Mouse (Mus musculus) C2C12 (cell line): ENCODE results near the gene Gm10644. TPM values are rescaled to one million over a fixed set of nuclear protein-coding genes. Genes with fewer than 3 reads are reported as not detected.
A peak's percentile ranks its signal among the peaks of the same experiment; 100 is the strongest.

Experiments used
- H3K27me3 ChIP-seq: one replicate; pipeline ENCODE4 v1.6.1; 2011; ENCODE audit not compliant: control insufficient read depth, insufficient read depth, insufficient read length
- H3K36me3 ChIP-seq: one replicate; pipeline ENCODE4 v1.6.1; 2011; ENCODE audit not compliant: control insufficient read depth, insufficient read depth
- H3K4me3 ChIP-seq: one replicate; pipeline ENCODE4 v1.5.1; 2011; ENCODE audit warnings: mild to moderate bottlenecking, control low read depth; ENCODE audit not compliant: poor library complexity, insufficient read depth, severe bottlenecking
- H3K79me2 ChIP-seq: one replicate; pipeline ENCODE4 v1.6.1; 2011; ENCODE audit not compliant: control insufficient read depth, insufficient read depth
- H3K79me3 ChIP-seq: one replicate; pipeline ENCODE4 v1.6.1; 2011; ENCODE audit warnings: low read depth, control low read depth
- H3ac ChIP-seq: one replicate; pipeline ENCODE3; 2011; ENCODE audit warnings: low read depth; ENCODE audit not compliant: control insufficient read depth, insufficient read length
- CEBPB ChIP-seq: IDR thresholded peaks from one replicate; pipeline ENCODE4 v1.6.1; 2011; ENCODE audit warnings: low read depth, mild to moderate bottlenecking, control low read depth, moderate library complexity
- CTCF ChIP-seq: IDR thresholded peaks from one replicate; pipeline ENCODE4 v1.5.1; 2011; ENCODE audit not compliant: control insufficient read depth, insufficient read depth, insufficient read length
- FOSL1 ChIP-seq: IDR thresholded peaks from one replicate; pipeline ENCODE4 v1.8.0; 2011; ENCODE audit warnings: mild to moderate bottlenecking, low read length; ENCODE audit not compliant: poor library complexity, insufficient read depth, severe bottlenecking
- MAX ChIP-seq: IDR thresholded peaks from one replicate; pipeline ENCODE4 v1.6.1; 2011; ENCODE audit warnings: mild to moderate bottlenecking, control low read depth
- MYOD1 ChIP-seq: IDR thresholded peaks from one replicate; pipeline ENCODE4 v1.6.1; 2011; ENCODE audit warnings: low read depth; ENCODE audit not compliant: control insufficient read depth, insufficient read length
- MYOG ChIP-seq: IDR thresholded peaks from one replicate; pipeline ENCODE4 v1.6.1; 2011; ENCODE audit not compliant: control insufficient read depth, insufficient read length; ENCODE audit errors: extremely low read depth
- USF1 ChIP-seq: IDR thresholded peaks from one replicate; pipeline ENCODE4 v1.6.1; 2011; ENCODE audit warnings: low read depth, mild to moderate bottlenecking, control low read depth, moderate library complexity
- polyA plus RNA-seq: library from polyadenylated mRNA; unstranded; fragments of >200 nt; fragmentation: generic; extraction: Trizol; gene quantifications from one replicate; pipeline ENCODE4 v1.2.1, GENCODE M21; 2012; ENCODE audit warnings: missing spikeins

Gm10644 gene
- polyA plus RNA-seq, 1 experiment = 0.08 TPM

GRCm38 (mm10) chr8:83909311-83909710, 45.7 kb downstream of the Gm10644 start:
- H3K4me3 ChIP-seq = no peak overlapping the region
- no peaks in the 10 kb centered on the region for H3K79me2 ChIP-seq
- no peaks in the 10 kb centered on the region for H3K27me3 ChIP-seq
- no peaks in the 10 kb centered on the region for H3K36me3 ChIP-seq
- H3ac ChIP-seq = no peak overlapping the region
- TF ChIP-seq MYOD1 = no peak
- no peak for TF ChIP-seq MAX
- no peak for TF ChIP-seq CEBPB
- no peak for TF ChIP-seq CTCF
- TF ChIP-seq FOSL1 = no peak
- no peak for TF ChIP-seq MYOG
- TF ChIP-seq USF1 = no peak
- no peaks in the 10 kb centered on the region for H3K79me3 ChIP-seq

- no peak overlapping the region for H3K4me3 ChIP-seq
- TF ChIP-seq USF1 = no peak
- TF ChIP-seq MYOG = no peak
- no peak for TF ChIP-seq MAX
- TF ChIP-seq CTCF = no peak
- no peak for TF ChIP-seq MYOD1
- no peak for TF ChIP-seq FOSL1
- no peak for TF ChIP-seq CEBPB
- no peak overlapping the region for H3ac ChIP-seq
- H3K79me2 ChIP-seq = no peaks in the 10 kb centered on the region
- no peaks in the 10 kb centered on the region for H3K79me3 ChIP-seq
- H3K36me3 ChIP-seq = no peaks in the 10 kb centered on the region
- no peaks in the 10 kb centered on the region for H3K27me3 ChIP-seq
Measured at GRCm38 (mm10) chr8:83908583-83908982, 46.4 kb downstream of the Gm10644 start.

GRCm38 (mm10) chr8:83902961-83903666, 51.9 kb downstream of the Gm10644 start:
- H3K4me3 ChIP-seq = no peak overlapping the region
- H3K27me3 ChIP-seq = no peaks in the 10 kb centered on the region
- no peaks in the 10 kb centered on the region for H3K36me3 ChIP-seq
- no peaks in the 10 kb centered on the region for H3K79me2 ChIP-seq
- TF ChIP-seq USF1 (no peak), CTCF (peak; percentile 5)
- no peak overlapping the region for H3ac ChIP-seq
- H3K79me3 ChIP-seq = no peaks in the 10 kb centered on the region

- no peaks in the 10 kb centered on the region for H3K27me3 ChIP-seq
- no peaks in the 10 kb centered on the region for H3K79me3 ChIP-seq
- TF ChIP-seq MYOD1 (no peak), CEBPB (no peak), CTCF (no peak), MAX (no peak), FOSL1 (no peak), MYOG (no peak), USF1 (no peak)
- no peaks in the 10 kb centered on the region for H3K36me3 ChIP-seq
- no peaks in the 10 kb centered on the region for H3K79me2 ChIP-seq
- no peak overlapping the region for H3ac ChIP-seq
- H3K4me3 ChIP-seq = peak overlapping the region; percentile 41
Measured at GRCm38 (mm10) chr8:83901566-83902485, 53.2 kb downstream of the Gm10644 start.

- TF ChIP-seq MYOG (no peak), FOSL1 (no peak), CEBPB (no peak)
- Histone ChIP-seq H3ac (peak overlapping the region; percentile 80), H3K4me3 (peak overlapping the region; percentile 41), H3K79me3 (no peaks in the 10 kb centered on the region), H3K36me3 (no peaks in the 10 kb centered on the region), H3K27me3 (no peaks in the 10 kb centered on the region), H3K79me2 (no peaks in the 10 kb centered on the region)
Measured at GRCm38 (mm10) chr8:83900957-83901270, 54.1 kb downstream of the Gm10644 start.
